Mouse (Mus musculus) CH12.LX (cell line): ENCODE data around the gene Gnai2. TPM values are rescaled to one million over a fixed set of nuclear protein-coding genes. Genes with fewer than 3 reads are reported as not detected.

Experiments
- DNase-seq: peaks from one replicate; pipeline ENCODE4 v3.0.0-alpha.2; 2013; ENCODE audit errors: extremely low read depth
- H3K27ac ChIP-seq: 2 replicates; pipeline ENCODE4 v1.5.1; 2012; ENCODE audit warnings: low read depth, mild to moderate bottlenecking, control low read depth, moderate library complexity; ENCODE audit not compliant: insufficient read depth
- H3K27me3 ChIP-seq: replicated peaks from 2 replicates; pipeline ENCODE3; 2012; ENCODE audit warnings: inconsistent platforms
- H3K36me3 ChIP-seq, 2 experiments: replicated peaks in 1 of 2; 2 replicates each; pipeline versions ENCODE3 to v1.6.1; 2012; ENCODE audit warnings: inconsistent platforms in 1 of 2, low read length in 1 of 2, mild to moderate bottlenecking in 1 of 2, mixed read lengths in 1 of 2, moderate library complexity in 1 of 2; ENCODE audit not compliant: control insufficient read depth in 1 of 2, insufficient read depth in 1 of 2
- H3K4me1 ChIP-seq, 2 experiments: 2 replicates each; pipeline ENCODE4 v1.6.1; 2012; ENCODE audit warnings: inconsistent platforms in 1 of 2, moderate library complexity in 1 of 2; ENCODE audit not compliant: insufficient read depth in 2 of 2, control insufficient read depth in 1 of 2
- H3K4me2 ChIP-seq: 2 replicates; pipeline ENCODE4 v1.6.1; 2012; ENCODE audit warnings: low read depth, mild to moderate bottlenecking, control low read depth; ENCODE audit not compliant: poor library complexity, insufficient read depth, severe bottlenecking
- H3K4me3 ChIP-seq, 3 experiments: fragments of 150-350 bp in 1 of 3; sonication (generic) in 1 of 3; replicated peaks in 1 of 3; 2 replicates each; pipeline versions ENCODE3 to v1.5.1; 2011 to 2012; ENCODE audit warnings: low read depth in 2 of 3, low read length in 2 of 3, mild to moderate bottlenecking in 2 of 3, moderate library complexity in 2 of 3, control low read depth in 1 of 3, improper control_type of control experiment in 1 of 3, inconsistent platforms in 1 of 3, mixed read lengths in 1 of 3; ENCODE audit not compliant: poor library complexity in 1 of 3
- H3K79me2 ChIP-seq: replicated peaks from 2 replicates; pipeline ENCODE4 v1.6.1; 2012; ENCODE audit warnings: mild to moderate bottlenecking, moderate library complexity; ENCODE audit not compliant: control insufficient read depth, poor library complexity, insufficient read depth, severe bottlenecking; ENCODE audit errors: extremely low read depth
- H3K9ac ChIP-seq: 2 replicates; pipeline ENCODE4 v1.6.1; 2012; ENCODE audit warnings: low read depth, mild to moderate bottlenecking, control low read depth, moderate library complexity; ENCODE audit not compliant: insufficient read depth
- H3K9me3 ChIP-seq: replicated peaks from 2 replicates; pipeline ENCODE3; 2012; ENCODE audit warnings: low read length, inconsistent platforms, mixed read lengths
- CHD1 ChIP-seq: IDR thresholded peaks from 2 replicates; pipeline ENCODE4 v1.6.1; 2012; ENCODE audit warnings: low read depth, low read length, improper control_type of control experiment, inconsistent platforms
- CTCF ChIP-seq, 2 experiments: IDR thresholded peaks in 1 of 2; conservative IDR thresholded peaks in 1 of 2; 2 replicates each; pipeline ENCODE4 v1.5.1; 2011 to 2012; ENCODE audit warnings: low read depth in 2 of 2, low read length in 2 of 2, improper control_type of control experiment in 1 of 2, inconsistent platforms in 1 of 2, mild to moderate bottlenecking in 1 of 2, moderate library complexity in 1 of 2
- E2F4 ChIP-seq: IDR thresholded peaks from 2 replicates; pipeline ENCODE4 v1.6.1; 2011; ENCODE audit warnings: low read depth, low read length, improper control_type of control experiment; ENCODE audit not compliant: insufficient replicate concordance
- ELF1 ChIP-seq: IDR thresholded peaks from 2 replicates; pipeline ENCODE4 v1.6.1; 2014; ENCODE audit warnings: low read depth, mild to moderate bottlenecking, inconsistent platforms, low read length, improper control_type of control experiment
- ETS1 ChIP-seq: conservative IDR thresholded peaks from 2 replicates; pipeline ENCODE4 v1.6.1; 2012; ENCODE audit warnings: low read depth, mild to moderate bottlenecking, inconsistent platforms, low read length, improper control_type of control experiment, moderate library complexity
- GABPA ChIP-seq: IDR thresholded peaks from 2 replicates; pipeline ENCODE4 v1.6.1; 2012; ENCODE audit warnings: low read depth, low read length, improper control_type of control experiment, inconsistent platforms; ENCODE audit not compliant: insufficient replicate concordance
- IRF4 ChIP-seq: IDR thresholded peaks from 2 replicates; pipeline ENCODE4 v1.6.1; 2014; ENCODE audit warnings: low read depth, mild to moderate bottlenecking, inconsistent platforms, low read length, improper control_type of control experiment
- JUN ChIP-seq: IDR thresholded peaks from 2 replicates; pipeline ENCODE4 v1.6.1; 2011; ENCODE audit warnings: low read depth, mild to moderate bottlenecking, low read length, improper control_type of control experiment, moderate library complexity; ENCODE audit not compliant: insufficient read depth
- KAT2A ChIP-seq: IDR thresholded peaks from 2 replicates; pipeline ENCODE4 v1.6.1; 2012; ENCODE audit warnings: low read length, improper control_type of control experiment, inconsistent platforms; ENCODE audit not compliant: insufficient replicate concordance
- MAFK ChIP-seq: IDR thresholded peaks from 2 replicates; pipeline ENCODE4 v1.6.1; 2011; ENCODE audit warnings: low read length, improper control_type of control experiment; ENCODE audit not compliant: insufficient replicate concordance
- MAZ ChIP-seq: IDR thresholded peaks from 2 replicates; pipeline ENCODE4 v1.6.1; 2012; ENCODE audit warnings: low read depth, mild to moderate bottlenecking, inconsistent platforms, low read length, improper control_type of control experiment, moderate library complexity
- MYC ChIP-seq: IDR thresholded peaks from 2 replicates; pipeline ENCODE4 v1.6.1; 2011; ENCODE audit warnings: low read depth, mild to moderate bottlenecking, improper control_type of control experiment, low read length
- NELFE ChIP-seq: IDR thresholded peaks from 2 replicates; pipeline ENCODE4 v1.6.1; 2011; ENCODE audit warnings: low read depth, low read length, improper control_type of control experiment
- NRF1 ChIP-seq: IDR thresholded peaks from 2 replicates; pipeline ENCODE4 v1.6.1; 2014; ENCODE audit warnings: low read depth, mild to moderate bottlenecking, inconsistent platforms, low read length, improper control_type of control experiment, moderate library complexity
- PAX5 ChIP-seq: IDR thresholded peaks from 2 replicates; pipeline ENCODE4 v1.6.1; 2012; ENCODE audit warnings: low read length, inconsistent platforms, mixed read lengths
- POLR2A ChIP-seq: IDR thresholded peaks from 2 replicates; pipeline ENCODE4 v1.6.1; 2011; ENCODE audit warnings: low read depth, mild to moderate bottlenecking, improper control_type of control experiment, low read length
- RCOR1 ChIP-seq: conservative IDR thresholded peaks from 2 replicates; pipeline ENCODE4 v1.6.1; 2012; ENCODE audit warnings: low read depth, mild to moderate bottlenecking, inconsistent platforms, low read length, improper control_type of control experiment
- SIN3A ChIP-seq: IDR thresholded peaks from 2 replicates; pipeline ENCODE4 v1.6.1; 2012; ENCODE audit warnings: low read length, improper control_type of control experiment, inconsistent platforms
- SMC3 ChIP-seq: IDR thresholded peaks from 2 replicates; pipeline ENCODE4 v1.6.1; 2011; ENCODE audit warnings: low read depth, low read length, improper control_type of control experiment
- TBP ChIP-seq: conservative IDR thresholded peaks from 2 replicates; pipeline ENCODE4 v1.6.1; 2011; ENCODE audit warnings: low read depth, low read length, improper control_type of control experiment
- TCF12 ChIP-seq: IDR thresholded peaks from 2 replicates; pipeline ENCODE4 v1.6.1; 2014; ENCODE audit warnings: low read depth, mild to moderate bottlenecking, inconsistent platforms, low read length, improper control_type of control experiment
- UBTF ChIP-seq: IDR thresholded peaks from 2 replicates; pipeline ENCODE4 v1.6.1; 2012; ENCODE audit warnings: low read depth, mild to moderate bottlenecking, inconsistent platforms, low read length, improper control_type of control experiment, moderate library complexity
- USF1 ChIP-seq: IDR thresholded peaks from 2 replicates; pipeline ENCODE4 v1.6.1; 2014; ENCODE audit warnings: low read depth, mild to moderate bottlenecking, inconsistent platforms, low read length, improper control_type of control experiment
- USF2 ChIP-seq: conservative IDR thresholded peaks from 2 replicates; pipeline ENCODE4 v1.6.1; 2011; ENCODE audit warnings: low read depth, low read length, improper control_type of control experiment
- ZKSCAN1 ChIP-seq: IDR thresholded peaks from 2 replicates; pipeline ENCODE4 v1.6.1; 2012; ENCODE audit warnings: low read depth, inconsistent platforms, low read length, improper control_type of control experiment, borderline replicate concordance
- ZMIZ1 ChIP-seq: IDR thresholded peaks from 2 replicates; pipeline ENCODE4 v1.6.1; 2012; ENCODE audit warnings: low read depth, mild to moderate bottlenecking, inconsistent platforms, low read length, improper control_type of control experiment
- dilution Hi-C: fragments of 300-500 bp; cut with MboI; formaldehyde crosslinking; loops from 2 replicates; pipeline ENCODE4 v1.14.3; 2020; ENCODE audit warnings: low sequenced_read_pairs; ENCODE audit not compliant: extremely low pct_unique_long_range_greater_than_20kb, extremely low pct_ligation_motif_present
- in situ Hi-C: fragments of 300-500 bp; cut with MboI; formaldehyde crosslinking; loops from 3 replicates; pipeline ENCODE4 v1.14.3; 2019; ENCODE audit warnings: low sequenced_read_pairs, low pct_ligation_motif_present, low pct_unique_long_range_greater_than_20kb, mixed read lengths
- polyA plus RNA-seq: library from polyadenylated mRNA; unstranded; fragments of >175 nt; gene quantifications from 2 replicates; pipeline ENCODE4 v1.2.1, GENCODE M21; 2012; ENCODE audit warnings: low read depth; ENCODE audit not compliant: insufficient read length
- total RNA-seq, 2 experiments: library from RNA; depleted of rRNA; stranded (reverse); fragments of 300-350 nt in 1 of 2; fragments of >200 nt in 1 of 2; gene quantifications; 2 replicates each; pipeline ENCODE4 v1.2.3; 2012 to 2014

The Gnai2 gene
- total and polyA plus RNA-seq, 3 experiments, result 86.2 to 262 (median 154) TPM

GRCm38 (mm10) chr9:107577871-107578270, 57.3 kb downstream of the Gnai2 start:
- H3K9ac ChIP-seq, result no peak overlapping the region

GRCm38 (mm10) chr9:107576357-107577107, 58.6 kb downstream of the Gnai2 start, which contains the start of gene Hyal1:
TSS of gene Hyal1 (plus strand) at chr9:107576927.
- Histone ChIP-seq H3K4me2 (no peak within 1 kb of the TSS), H3K9ac (no peak within 1 kb of the TSS), H3K27ac (no peak within 1 kb of the TSS), H3K27me3 (no peaks in the 10 kb centered on the region), H3K4me1 (peaks cover 14 to 33% of the 10 kb centered on the region in 2 experiments), H3K79me2 (no peaks in the 10 kb centered on the region), H3K36me3 (peaks cover 14 to 25% of the 10 kb centered on the region in 2 experiments), H3K4me3 (no peak within 1 kb of the TSS), H3K9me3 (no peaks in the 10 kb centered on the region)
- in situ Hi-C loops, result no loop called here
- dilution Hi-C loops, result no loop called here
- no peak for TF ChIP-seq CHD1
- TF ChIP-seq ELF1, result no peak
- no peak for TF ChIP-seq GABPA
- TF ChIP-seq MYC, result no peak
- no peak for TF ChIP-seq NRF1
- no peak for TF ChIP-seq E2F4
- no peak for TF ChIP-seq IRF4
- no peak for TF ChIP-seq RCOR1
- TF ChIP-seq PAX5, result no peak
- no peak for TF ChIP-seq CTCF (conservative IDR thresholded peaks at IDR 0.05 in 1 of 2, IDR thresholded peaks at IDR 0.05 in 1 of 2; ENCODE audit: low read depth in 2 of 2, low read length in 2 of 2)
- no peak for TF ChIP-seq ETS1
- TF ChIP-seq ZMIZ1, result no peak
- no peak for TF ChIP-seq UBTF
- no peak for TF ChIP-seq ZKSCAN1
- no peak for TF ChIP-seq USF1
- TF ChIP-seq JUN, result no peak
- TF ChIP-seq USF2, result no peak
- peak; percentile 53 for DNase-seq

More at GRCm38 (mm10) chr9:107577871-107578270, 57.3 kb downstream of the Gnai2 start:
- DNase-seq, result no peak
- TF ChIP-seq NELFE (no peak), TCF12 (no peak), MAFK (no peak), E2F4 (no peak), SMC3 (no peak), MYC (no peak), KAT2A (no peak), USF1 (no peak), POLR2A (no peak), MAZ (no peak), NRF1 (no peak), CTCF (conservative IDR thresholded peaks at IDR 0.05 in 1 of 2, IDR thresholded peaks at IDR 0.05 in 1 of 2; ENCODE audit: low read depth in 2 of 2, low read length in 2 of 2) (no peak), USF2 (no peak), SIN3A (no peak), TBP (no peak), UBTF (no peak), ZKSCAN1 (no peak)
- in situ Hi-C loops (no loop called here), dilution Hi-C loops (no loop called here)
- Histone ChIP-seq H3K27ac (no peak overlapping the region), H3K4me1 (peaks cover 17 to 43% of the 10 kb centered on the region in 2 experiments), H3K4me3 (no peak overlapping the region), H3K36me3 (peaks cover 7 to 18% of the 10 kb centered on the region in 2 experiments), H3K79me2 (no peaks in the 10 kb centered on the region), H3K27me3 (no peaks in the 10 kb centered on the region), H3K9me3 (no peaks in the 10 kb centered on the region), H3K4me2 (no peak overlapping the region)
